ENCODE assay signal across 8 mouse cellular contexts in the genomic region with DNA sequence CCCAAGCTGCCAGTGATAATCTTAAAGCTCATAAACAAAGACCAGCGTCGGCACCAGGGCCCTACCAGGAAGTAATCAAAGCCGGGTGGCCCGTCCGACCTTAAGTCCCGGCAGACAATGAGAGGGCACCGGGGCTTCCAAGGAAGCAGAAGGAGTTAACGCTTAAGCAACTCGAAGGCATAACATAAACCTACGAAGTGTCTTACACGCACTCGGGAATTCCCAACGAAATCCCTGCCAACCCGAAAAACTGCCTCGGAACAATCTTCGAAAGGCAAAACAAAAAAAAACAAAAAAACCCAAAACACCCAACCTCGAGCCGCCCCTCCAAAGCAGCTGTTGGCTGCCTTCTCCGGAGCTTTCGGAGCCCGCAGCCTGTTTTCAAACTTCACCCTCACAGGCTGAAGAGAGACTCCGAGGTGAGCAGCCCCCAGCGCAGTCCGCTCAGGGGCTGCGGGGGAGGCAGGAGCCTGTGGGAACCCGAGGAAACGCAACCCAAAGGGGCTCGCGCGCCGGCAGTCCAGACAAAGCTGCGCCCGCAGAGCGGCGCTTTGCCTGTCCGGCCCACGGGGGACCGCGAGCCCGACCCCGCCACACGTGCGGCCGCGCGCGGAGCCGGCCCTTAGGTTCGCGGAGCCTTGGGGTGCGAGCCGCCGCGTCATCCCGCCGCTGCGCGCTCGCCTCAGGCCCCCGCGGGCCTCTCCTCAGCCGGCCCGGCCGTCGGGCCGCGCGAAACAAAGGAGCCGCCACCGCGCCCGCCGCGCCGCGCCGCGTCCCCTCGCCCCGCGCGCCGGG. TPM values are rescaled to one million over a fixed set of nuclear protein-coding genes. Genes with fewer than 3 reads are reported as not detected.
DNase-seq lines count a peak whose midpoint lies in the region; ATAC-seq lines count a peak whose summit lies in the region.

No protein-coding gene starts in this region.

- no peaks in the 10 kb centered on the region for H3K9me3 ChIP-seq in heart, embryonic 10.5 days
- H3K9me3 ChIP-seq in kidney, embryonic 15.5 days (replicated peaks), result no peaks in the 10 kb centered on the region

- H3K4me2 ChIP-seq in kidney, embryonic 15.5 days, result peak overlapping the region; percentile 67

- H3K9ac ChIP-seq in kidney, embryonic 15.5 days, result peak overlapping the region; percentile 99

- peaks cover 53% of the 10 kb centered on the region for H3K4me1 ChIP-seq in heart, embryonic 10.5 days
- peaks cover 54% of the 10 kb centered on the region for H3K4me1 ChIP-seq in kidney, embryonic 15.5 days

- ATAC-seq in kidney, embryonic 15.5 days (replicated peaks; ENCODE audit: low FRiP score), result peak; percentile 32

- H3K27me3 ChIP-seq in heart, embryonic 10.5 days (ENCODE audit: insufficient read depth, poor library complexity, severe bottlenecking), result no peaks in the 10 kb centered on the region; the same call in none of the 2 replicates
- H3K27me3 ChIP-seq in kidney, embryonic 15.5 days, result no peaks in the 10 kb centered on the region

- under 1% methylated on average over 69 of the region's 83 CpGs for WGBS in heart, embryonic 10.5 days
- WGBS in kidney, embryonic 15.5 days, result under 1% methylated on average over 68 of the region's 83 CpGs

- peak overlapping the region; percentile 99 for H3K27ac ChIP-seq in heart, embryonic 10.5 days
- H3K27ac ChIP-seq in kidney, embryonic 15.5 days, result peak overlapping the region; percentile 89

- H3K4me3 ChIP-seq in heart, embryonic 10.5 days, result peak overlapping the region; percentile 93
- H3K4me3 ChIP-seq in kidney, embryonic 15.5 days (replicated peaks), result peak overlapping the region; percentile 94

- H3K36me3 ChIP-seq in heart, embryonic 10.5 days, result no peaks in the 10 kb centered on the region
- H3K36me3 ChIP-seq in kidney, embryonic 15.5 days, result no peaks in the 10 kb centered on the region

- peak; percentile 50 to 58 for DNase-seq in B cell, adult 2 months
- DNase-seq in NIH3T3 (ENCODE audit: low read depth), result peak; percentile 59
- DNase-seq in embryo, embryonic 9.5 days (ENCODE audit: extremely low spot score), result peak; percentile 54
- peak; percentile 83 for DNase-seq in heart, embryonic 10.5 days (ENCODE audit: low spot score)
- peak; percentile 60 to 68 for DNase-seq in lung, postnatal 4 days
- DNase-seq in spleen, adult 18-20 months, result peak; percentile 42 to 50
- DNase-seq in left cerebral cortex, adult 18-20 months (ENCODE audit: low spot score in 2 of 2), result no peak

RNA-seq across cellular contexts. Expression of a gene that starts 0.9 kb away (rescaled TPM):
- polyA plus RNA-seq in heart, embryonic 10.5 days (2016; fragmentation: Nextera tagmentation; extraction: Ambion mirVana), result 46.7 TPM in 2 replicates
- polyA plus RNA-seq in kidney, embryonic 15.5 days (2015; fragmentation: Nextera tagmentation; extraction: Ambion mirVana), result 66.2 and 68.0 TPM in 2 replicates
- 10 to 100 TPM; 38.3 to 38.5 TPM for total RNA-seq in left cerebral cortex, adult 18-20 months (2021)

Comparison
In these comparisons a context has a peak if more than half of its experiments do, and no peak if none do; other contexts are left out.
1. DNase-seq: peak in B cell, adult 2 months (2 of 2), NIH3T3 (single experiment), embryo, embryonic 9.5 days (single experiment), heart, embryonic 10.5 days (single experiment), lung, postnatal 4 days (2 of 2) and spleen, adult 18-20 months (2 of 2); none in left cerebral cortex, adult 18-20 months (0 of 2).